Mouse (Mus musculus) embryonic facial prominence, embryonic 10.5 days (tissue): Measurements from ENCODE around the gene Scube2. TPM values are rescaled to one million over a fixed set of nuclear protein-coding genes. Genes with fewer than 3 reads are reported as not detected.

Source experiments
- DNase-seq: peaks from one replicate; pipeline ENCODE4 v3.0.0-alpha.2; 2017; ENCODE audit warnings: low spot score
- H3K27ac ChIP-seq: fragments of 300-500 bp; sonication (generic); replicated peaks from 2 replicates; pipeline ENCODE4 v1.5.1; 2016; ENCODE audit warnings: mild to moderate bottlenecking
- H3K27me3 ChIP-seq: fragments of 300-500 bp; sonication (generic); replicated peaks from 2 replicates; pipeline ENCODE4 v1.6.1; 2016; ENCODE audit warnings: low read depth, mild to moderate bottlenecking; ENCODE audit not compliant: poor library complexity, severe bottlenecking
- H3K36me3 ChIP-seq: fragments of 300-500 bp; sonication (generic); replicated peaks from 2 replicates; pipeline ENCODE4 v1.6.1; 2016; ENCODE audit warnings: mild to moderate bottlenecking, moderate library complexity
- H3K4me1 ChIP-seq: fragments of 300-500 bp; sonication (generic); 2 replicates; pipeline ENCODE4 v1.6.1; 2016
- H3K4me3 ChIP-seq: fragments of 300-500 bp; sonication (generic); 2 replicates; pipeline ENCODE4 v1.5.1; 2016; ENCODE audit warnings: mild to moderate bottlenecking, moderate library complexity
- H3K9me3 ChIP-seq: fragments of 300-500 bp; sonication (generic); 2 replicates; pipeline ENCODE4 v1.6.1; 2016; ENCODE audit warnings: mild to moderate bottlenecking
- WGBS: fragments of 180-500 bp; shearing (Covaris S2); methylation state at CpG from one replicate; pipeline ENCODE4 v1.1.7; 2016; 5-methylcytosine and 5-hydroxymethylcytosine counted together
- polyA plus RNA-seq: library from polyadenylated mRNA; unstranded; fragments of >200 nt; fragmentation: Nextera tagmentation; extraction: Ambion mirVana; gene quantifications from 2 replicates; pipeline ENCODE4 v1.2.1, GENCODE M21; 2016

Scube2 gene
- polyA plus RNA-seq, 1 experiment from 2014 or later = 0.77 TPM

DNA sequence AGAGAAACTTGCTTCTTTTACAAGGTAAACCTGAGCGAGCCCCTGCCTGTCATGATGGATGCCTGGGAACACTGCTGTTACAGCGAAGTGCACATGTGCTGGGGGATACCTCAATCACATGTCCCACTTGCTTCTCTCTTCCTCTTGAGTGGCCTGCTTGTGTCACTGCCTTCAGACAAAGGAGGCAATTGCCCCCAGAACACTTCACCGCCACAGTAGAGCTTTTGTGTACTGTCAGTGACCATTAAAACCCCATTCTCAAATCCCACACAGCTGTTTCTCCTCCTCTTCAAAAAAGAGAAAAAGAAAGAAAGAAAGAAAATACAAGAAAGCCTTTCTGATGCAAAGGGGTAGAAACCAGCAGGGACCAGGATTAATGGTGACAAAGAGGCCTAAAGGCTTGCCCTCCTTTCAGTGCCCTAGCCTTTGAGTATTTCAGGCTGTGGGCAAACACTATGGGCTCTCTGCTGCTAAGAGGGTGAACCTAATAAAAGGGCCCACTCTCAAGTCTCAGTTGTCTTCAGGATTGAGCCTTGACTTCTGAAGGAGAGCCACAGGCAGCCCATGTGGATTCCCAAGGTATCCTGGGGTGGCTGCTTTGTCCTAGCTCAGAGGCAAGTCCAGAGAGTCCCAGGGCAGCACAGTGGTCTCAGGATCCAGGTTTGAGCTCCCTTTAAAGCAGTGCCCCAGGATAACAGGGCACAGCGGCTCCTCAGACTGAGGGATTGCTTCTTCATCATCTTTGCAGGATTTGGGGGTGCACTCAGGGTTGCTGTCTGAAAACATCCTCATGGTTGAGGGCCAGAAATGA is 51.9 kb downstream of the Scube2 start:
- no peaks in the 10 kb centered on the region for H3K36me3 ChIP-seq
- H3K27me3 ChIP-seq = peaks cover 84% of the 10 kb centered on the region
- H3K9me3 ChIP-seq = no peaks in the 10 kb centered on the region
- peaks cover 7% of the 10 kb centered on the region for H3K4me1 ChIP-seq
- DNase-seq = no peak
- 32% methylated on average over 4 of the region's 4 CpGs for WGBS
- no peak overlapping the region for H3K4me3 ChIP-seq
- H3K27ac ChIP-seq = no peak overlapping the region; the same call in 1 of the 2 replicates

DNA sequence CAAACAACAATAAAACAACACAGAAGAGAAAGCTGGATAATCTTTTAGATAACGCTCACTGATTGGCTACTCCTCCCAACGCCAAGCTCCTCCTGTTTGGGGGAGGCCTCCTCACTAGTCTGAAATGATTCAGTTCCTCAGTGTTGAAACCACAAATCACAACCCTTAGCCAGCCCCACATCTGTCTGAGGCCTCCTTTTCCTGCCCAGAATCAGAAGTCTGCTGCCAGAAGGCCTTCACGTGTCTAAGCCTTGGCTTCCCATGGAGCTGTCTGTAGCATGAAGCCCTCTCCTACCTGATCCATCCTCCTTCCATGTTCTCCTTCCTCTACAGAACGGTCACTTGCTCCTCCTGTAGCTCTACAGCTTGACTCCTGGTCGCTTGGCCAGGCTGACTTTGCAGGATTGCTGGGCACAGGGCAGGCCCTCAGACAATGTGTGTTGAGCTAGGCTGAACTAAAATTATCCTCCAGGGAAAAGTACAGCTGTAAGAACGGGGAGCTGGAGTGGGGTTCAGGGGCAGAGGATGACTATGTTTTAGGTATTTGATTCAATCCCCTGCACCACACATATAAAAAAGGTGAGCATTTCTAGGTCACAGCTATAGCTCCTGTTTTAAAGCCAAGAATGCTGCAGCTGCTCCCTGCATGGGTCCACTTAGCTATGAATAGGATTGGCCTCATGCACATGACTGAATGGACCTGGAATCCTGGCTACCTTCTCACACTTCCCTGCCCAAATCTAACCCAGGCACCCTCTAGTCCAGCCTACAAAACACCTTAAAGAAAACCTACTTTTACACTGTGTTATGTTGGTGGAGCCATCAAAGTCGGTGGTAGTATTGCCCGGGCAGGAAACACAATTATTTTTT is 57.6 kb downstream of the Scube2 start:
- Histone ChIP-seq H3K4me1 (no peaks in the 10 kb centered on the region), H3K36me3 (no peaks in the 10 kb centered on the region), H3K4me3 (no peak overlapping the region), H3K9me3 (no peaks in the 10 kb centered on the region), H3K27ac (no peak overlapping the region), H3K27me3 (peaks cover 43% of the 10 kb centered on the region)
- WGBS = 84% methylated on average over 8 of the region's 8 CpGs
- DNase-seq = no peak

DNA sequence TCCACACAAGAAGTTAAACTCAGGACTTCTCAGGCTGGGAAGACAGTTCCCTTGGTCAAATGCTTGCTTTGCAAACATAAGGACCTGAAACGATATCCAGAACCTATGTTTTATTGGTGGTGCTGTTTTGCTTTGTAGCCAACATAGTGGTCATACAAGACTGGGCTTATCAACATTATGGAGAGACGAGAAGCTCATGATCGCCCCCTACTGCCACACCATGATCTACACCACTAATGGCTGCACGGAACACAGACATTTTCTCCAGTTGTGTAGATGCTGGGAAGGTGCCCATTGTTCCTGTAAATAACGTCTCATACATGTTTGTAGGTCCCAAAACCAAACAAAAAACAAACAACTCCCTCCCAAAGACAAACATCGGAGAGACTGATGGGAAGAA is 60.6 kb downstream of the Scube2 start:
- Histone ChIP-seq H3K4me1 (no peaks in the 10 kb centered on the region), H3K27ac (no peak overlapping the region), H3K27me3 (peaks cover 17% of the 10 kb centered on the region), H3K9me3 (no peaks in the 10 kb centered on the region), H3K4me3 (no peak overlapping the region), H3K36me3 (no peaks in the 10 kb centered on the region)
- no peak for DNase-seq
- 65% methylated on average over 6 of the region's 6 CpGs for WGBS

DNA sequence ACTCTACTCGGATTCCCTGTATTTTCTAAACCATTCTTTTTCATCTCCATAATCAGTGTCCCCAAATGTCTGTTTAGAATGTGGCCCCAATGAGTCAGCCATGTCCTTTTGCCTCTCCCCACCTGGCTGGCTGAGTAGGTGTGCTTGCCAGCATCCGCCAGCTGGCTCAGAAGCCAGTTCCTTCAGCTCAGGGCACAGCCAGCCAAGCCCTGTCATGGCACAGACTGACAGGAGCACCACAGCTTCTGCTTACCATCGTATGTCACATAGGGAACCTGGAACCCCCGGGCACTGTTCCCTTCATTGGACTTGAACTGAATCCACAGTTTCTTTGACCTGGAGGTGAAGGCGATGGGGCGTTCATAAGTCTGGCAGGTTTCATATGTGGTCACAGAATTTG is 61.1 kb downstream of the Scube2 start:
- peaks cover 14% of the 10 kb centered on the region for H3K27me3 ChIP-seq
- 90% methylated on average over 6 of the region's 6 CpGs for WGBS

DNA sequence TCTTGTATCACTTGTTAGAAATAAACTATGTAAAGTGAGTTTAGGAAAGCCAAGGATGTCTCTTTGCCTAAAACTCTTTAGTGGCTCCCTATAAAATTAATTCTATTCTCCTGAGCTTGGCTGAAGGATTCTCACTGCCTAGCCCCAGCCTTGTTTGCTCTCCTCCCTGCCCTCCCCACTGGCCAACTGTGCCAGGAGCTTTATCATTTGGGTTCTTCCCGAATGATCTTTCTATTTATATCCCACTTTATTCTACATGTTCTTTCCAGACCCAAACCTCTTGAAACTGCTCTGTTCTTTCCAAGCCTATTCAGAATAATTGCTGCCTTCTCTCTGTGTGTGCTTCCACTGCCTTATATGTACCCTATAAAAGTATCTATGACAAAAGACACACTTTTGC is 62.0 kb downstream of the Scube2 start:
- no peak overlapping the region for H3K27ac ChIP-seq
- no peaks in the 10 kb centered on the region for H3K36me3 ChIP-seq
- H3K27me3 ChIP-seq = peaks cover 5% of the 10 kb centered on the region; the same call in 1 of the 2 replicates
- no peak overlapping the region for H3K4me3 ChIP-seq
- no peaks in the 10 kb centered on the region for H3K9me3 ChIP-seq
- no peaks in the 10 kb centered on the region for H3K4me1 ChIP-seq
- DNase-seq = no peak
- 75% methylated on average over 1 of the region's 1 CpGs for WGBS

More for the DNA sequence above, 61.1 kb downstream of the Scube2 start:
- Histone ChIP-seq H3K27ac (no peak overlapping the region), H3K4me1 (no peaks in the 10 kb centered on the region), H3K9me3 (no peaks in the 10 kb centered on the region), H3K4me3 (no peak overlapping the region), H3K36me3 (no peaks in the 10 kb centered on the region)
- DNase-seq = no peak

DNA sequence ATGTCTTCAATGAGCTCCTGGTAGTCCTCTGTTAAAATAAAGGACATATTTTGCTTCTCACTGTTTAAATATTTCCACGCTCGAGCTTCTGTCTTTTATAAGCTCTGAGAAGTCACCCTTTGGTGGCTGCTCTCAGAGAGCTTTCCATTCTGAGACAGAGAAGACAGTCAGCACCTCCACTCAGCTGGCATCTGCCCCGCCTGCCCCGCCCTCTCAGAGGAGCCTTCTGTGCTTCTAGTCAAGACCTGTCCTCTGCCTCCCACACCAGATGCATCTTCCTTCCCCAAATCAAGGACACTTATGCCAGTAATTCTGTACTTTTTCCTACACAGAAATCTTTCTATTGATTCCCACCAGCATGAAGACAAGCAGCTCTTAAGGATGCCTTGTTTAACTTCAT is 64.9 kb downstream of the Scube2 start:
- Histone ChIP-seq H3K9me3 (no peaks in the 10 kb centered on the region), H3K36me3 (no peaks in the 10 kb centered on the region), H3K4me3 (no peak overlapping the region), H3K4me1 (no peaks in the 10 kb centered on the region), H3K27ac (no peak overlapping the region), H3K27me3 (0 out of 2 replicates have a peak, but pooled peaks cover 5% of the 10 kb centered on the region)
- 87% methylated on average over 4 of the region's 4 CpGs for WGBS
- no peak for DNase-seq

DNA sequence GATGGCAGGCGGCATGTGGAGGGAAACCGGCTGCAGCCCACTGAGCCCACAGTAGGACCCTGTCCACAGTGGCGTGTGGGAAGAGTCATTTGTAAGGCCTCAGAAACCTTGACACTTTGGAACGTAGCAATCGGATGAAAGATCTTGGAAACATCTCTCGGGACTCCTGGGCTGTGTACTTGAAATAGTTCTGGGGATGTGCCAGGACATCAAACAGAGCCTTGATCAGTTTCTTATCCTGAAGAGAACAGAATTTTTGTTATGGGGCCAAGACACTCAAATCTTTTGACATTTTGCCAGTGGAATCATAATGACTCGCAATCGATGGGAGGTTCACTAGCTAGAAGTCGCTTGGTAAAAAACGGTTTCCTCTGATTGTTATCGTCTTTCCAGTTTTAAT is 66.3 kb downstream of the Scube2 start:
- no peak overlapping the region for H3K27ac ChIP-seq
- H3K36me3 ChIP-seq = no peaks in the 10 kb centered on the region
- DNase-seq = no peak
- H3K27me3 ChIP-seq = 0 out of 2 replicates have a peak, but pooled peaks cover 5% of the 10 kb centered on the region
- WGBS = 90% methylated on average over 11 of the region's 11 CpGs
- H3K4me3 ChIP-seq = no peak overlapping the region
- H3K9me3 ChIP-seq = no peaks in the 10 kb centered on the region
- H3K4me1 ChIP-seq = 0 out of 2 replicates have a peak, but pooled peaks cover 3% of the 10 kb centered on the region

DNA sequence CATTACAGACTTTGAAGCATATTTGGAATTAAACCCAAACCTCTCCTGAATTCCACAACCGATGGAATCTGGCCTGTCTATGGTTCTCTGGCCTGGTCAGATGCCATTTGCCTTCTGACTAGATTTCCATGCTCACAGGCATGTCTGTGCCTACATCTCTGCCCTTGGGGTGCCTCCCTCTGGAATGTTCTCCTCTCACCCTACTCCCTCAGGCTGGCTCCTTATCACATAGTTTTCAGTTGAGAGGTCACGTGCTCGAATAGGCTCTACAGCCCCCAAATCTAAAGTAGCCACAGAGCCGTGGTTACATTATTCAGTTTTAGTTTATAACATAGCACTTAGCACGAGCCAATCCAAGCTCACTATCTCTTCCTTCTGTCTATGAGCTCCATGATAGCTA is 69.9 kb downstream of the Scube2 start:
- Histone ChIP-seq H3K4me3 (no peak overlapping the region), H3K9me3 (no peaks in the 10 kb centered on the region), H3K4me1 (0 out of 2 replicates have a peak, but pooled peaks cover 3% of the 10 kb centered on the region), H3K27me3 (no peaks in the 10 kb centered on the region), H3K36me3 (no peaks in the 10 kb centered on the region), H3K27ac (no peak overlapping the region)
- WGBS = 79% methylated on average over 5 of the region's 5 CpGs
- no peak for DNase-seq

DNA sequence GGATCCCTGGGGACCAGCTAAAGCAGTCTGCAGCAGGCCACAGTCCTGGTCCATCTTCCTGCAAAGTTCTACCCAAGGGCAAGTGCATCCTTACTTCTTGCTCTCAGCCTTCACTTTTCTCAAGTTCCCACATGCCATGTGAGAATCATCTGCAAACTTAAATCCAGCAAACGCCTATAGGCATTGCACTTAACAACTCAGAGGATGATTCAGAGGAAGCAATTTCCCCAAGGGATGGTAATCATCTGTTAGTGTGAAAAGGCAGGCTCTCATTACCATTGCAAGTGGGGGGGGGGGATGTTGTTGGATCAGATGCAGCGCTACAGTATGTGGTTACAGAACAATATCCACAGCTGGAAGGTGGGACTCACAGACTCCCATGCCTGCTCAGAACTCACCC is 70.9 kb downstream of the Scube2 start:
- no peak overlapping the region for H3K4me3 ChIP-seq
- 71% methylated on average over 2 of the region's 2 CpGs for WGBS
- H3K27ac ChIP-seq = no peak overlapping the region; the same call in 1 of the 2 replicates
- no peaks in the 10 kb centered on the region for H3K36me3 ChIP-seq
- H3K27me3 ChIP-seq = no peaks in the 10 kb centered on the region
- H3K4me1 ChIP-seq = 0 out of 2 replicates have a peak, but pooled peaks cover 3% of the 10 kb centered on the region
- no peak for DNase-seq
- no peaks in the 10 kb centered on the region for H3K9me3 ChIP-seq

DNA sequence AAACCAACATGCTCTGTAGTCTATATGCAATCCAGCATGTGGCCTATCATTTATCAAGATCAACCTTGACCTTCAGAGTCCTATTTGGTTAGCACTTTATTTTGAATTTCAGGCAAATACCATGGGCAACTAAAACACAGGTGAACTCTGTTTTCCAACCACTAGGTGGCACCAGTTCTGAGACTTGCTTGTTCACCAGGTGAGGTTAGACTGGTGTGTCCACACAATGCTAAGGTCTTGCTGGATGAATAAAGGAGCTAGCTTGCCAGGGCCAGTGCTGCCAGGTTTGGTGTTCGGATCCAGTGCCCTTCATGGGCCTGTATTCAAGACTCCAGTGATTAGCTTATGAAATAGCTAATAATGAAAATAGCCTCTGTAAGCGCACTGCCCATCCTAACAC is 72.7 kb downstream of the Scube2 start:
- Histone ChIP-seq H3K4me1 (0 out of 2 replicates have a peak, but pooled peaks cover 3% of the 10 kb centered on the region), H3K27me3 (no peaks in the 10 kb centered on the region), H3K36me3 (no peaks in the 10 kb centered on the region), H3K27ac (no peak overlapping the region), H3K9me3 (no peaks in the 10 kb centered on the region), H3K4me3 (no peak overlapping the region)
- peak; percentile 48 for DNase-seq
- WGBS = 74% methylated on average over 2 of the region's 2 CpGs

DNA sequence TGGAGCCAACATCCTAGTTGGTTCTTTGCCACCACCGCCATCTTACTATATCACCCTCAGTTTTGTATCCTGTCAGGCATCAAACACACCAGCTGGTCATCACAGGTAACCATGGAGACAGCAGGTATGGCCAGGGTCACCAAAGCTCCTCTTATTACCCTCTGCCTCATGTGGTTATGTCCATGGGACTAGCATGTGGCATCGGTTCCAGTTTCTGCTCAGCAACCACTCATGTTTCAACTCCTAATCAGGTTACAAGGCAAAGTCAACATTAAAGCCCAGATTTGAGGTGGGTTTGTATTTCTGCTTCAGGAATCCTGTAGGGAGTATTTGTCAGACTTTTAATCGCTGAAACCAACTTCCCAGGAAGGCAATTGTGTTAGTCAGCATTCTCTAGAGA is 74.7 kb downstream of the Scube2 start:
- no peak overlapping the region for H3K4me3 ChIP-seq
- no peak for DNase-seq
- H3K36me3 ChIP-seq = no peaks in the 10 kb centered on the region
- no peaks in the 10 kb centered on the region for H3K9me3 ChIP-seq
- no peaks in the 10 kb centered on the region for H3K27me3 ChIP-seq
- 0 out of 2 replicates have a peak, but pooled peaks cover 3% of the 10 kb centered on the region for H3K4me1 ChIP-seq
- H3K27ac ChIP-seq = no peak overlapping the region
- WGBS = 71% methylated on average over 3 of the region's 3 CpGs

DNA sequence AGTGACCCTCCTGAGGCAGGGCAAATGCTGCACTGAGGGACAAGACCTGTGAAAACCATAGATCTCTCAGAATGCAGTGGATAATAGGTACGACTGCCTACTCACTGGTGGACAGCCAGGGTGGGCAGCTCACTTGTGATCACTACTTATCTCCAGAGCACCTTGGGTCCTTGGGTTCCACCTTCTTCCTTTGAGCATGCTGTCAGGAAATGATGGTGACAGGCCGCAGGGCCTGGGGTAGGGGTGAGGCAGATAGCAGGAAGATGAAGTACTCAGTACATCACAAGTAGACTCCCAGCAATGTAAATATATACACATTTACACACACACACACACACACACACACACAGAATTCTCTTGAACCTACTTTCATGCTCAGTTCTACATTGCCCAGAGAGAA is 77.6 kb downstream of the Scube2 start:
- 90% methylated on average over 2 of the region's 2 CpGs for WGBS
- no peak for DNase-seq
- Histone ChIP-seq H3K4me1 (no peaks in the 10 kb centered on the region), H3K36me3 (no peaks in the 10 kb centered on the region), H3K4me3 (no peak overlapping the region), H3K27me3 (peaks cover 17% of the 10 kb centered on the region), H3K9me3 (no peaks in the 10 kb centered on the region), H3K27ac (no peak overlapping the region)
